Mouse (Mus musculus): Measurements from ENCODE around the gene Mmp24. TPM values are rescaled to one million over a fixed set of nuclear protein-coding genes. Genes with fewer than 3 reads are reported as not detected.
"Not testable (repeated sequence)": the region's sequence is repeated elsewhere in the genome, so short reads cannot be mapped to it uniquely, and the experiment has no call there.

Gene Mmp24
- polyA plus RNA-seq (2015; fragmentation: Nextera tagmentation; extraction: Ambion mirVana), result 18.9 and 19.6 TPM in 2 replicates

- Histone ChIP-seq H3K9me3 (no peaks in the 10 kb centered on the region), H3K4me3 (peak within 1 kb of the TSS; percentile 79), H3K27ac (replicated peaks) (peak within 1 kb of the TSS; percentile 92), H3K36me3 (no peaks in the 10 kb centered on the region), H3K4me1 (replicated peaks) (peaks cover 47% of the 10 kb centered on the region), H3K9ac (peak within 1 kb of the TSS; percentile 89), H3K4me2 (peak within 1 kb of the TSS; percentile 64), H3K27me3 (no peaks in the 10 kb centered on the region)
- 2% methylated on average over 81 of the region's 100 CpGs for WGBS
- ATAC-seq (ENCODE audit: low FRiP score, low read depth), result peak; percentile 21; the same call in 1 of the 2 replicates
Observed at GRCm38 (mm10) chr2:155774927-155775684, at the start of gene Mmp24. TSS of gene Mmp24 (plus strand) at chr2:155775342.

GRCm38 (mm10) chr2:155726302-155726701 lies 48.8 kb upstream of the Mmp24 start:
- Histone ChIP-seq H3K4me1 (replicated peaks) (peaks cover 15% of the 10 kb centered on the region), H3K4me2 (no peak overlapping the region), H3K9me3 (no peaks in the 10 kb centered on the region), H3K27me3 (no peaks in the 10 kb centered on the region), H3K9ac (no peak overlapping the region), H3K4me3 (no peak overlapping the region), H3K36me3 (peaks cover 28% of the 10 kb centered on the region; the same call in 1 of the 2 replicates), H3K27ac (replicated peaks) (no peak overlapping the region)
- ATAC-seq (ENCODE audit: low FRiP score, low read depth), result no peak
- WGBS, result 87% methylated on average over 7 of the region's 7 CpGs

- Histone ChIP-seq H3K4me1 (replicated peaks) (peaks cover 15% of the 10 kb centered on the region), H3K9ac (no peak overlapping the region), H3K9me3 (no peaks in the 10 kb centered on the region), H3K27me3 (no peaks in the 10 kb centered on the region), H3K36me3 (peaks cover 21% of the 10 kb centered on the region; the same call in 1 of the 2 replicates), H3K4me2 (peak overlapping the region; percentile 84), H3K27ac (replicated peaks) (no peak overlapping the region), H3K4me3 (peak overlapping the region; percentile 88; the same call in 1 of the 2 replicates)
- WGBS, result 82% methylated on average over 7 of the region's 7 CpGs
- ATAC-seq (ENCODE audit: low FRiP score, low read depth), result no peak
Observed at GRCm38 (mm10) chr2:155727764-155728395, 47.3 kb upstream of the Mmp24 start.

GRCm38 (mm10) chr2:155728742-155729141 lies 46.4 kb upstream of the Mmp24 start:
- peak overlapping the region; percentile 81 for H3K9ac ChIP-seq
- peak; percentile 57 for ATAC-seq (ENCODE audit: low FRiP score, low read depth)

GRCm38 (mm10) chr2:155729158-155729645 lies 45.9 kb upstream of the Mmp24 start, which contains the start of gene Edem2:
TSS of gene Edem2 (minus strand) at chr2:155729475.
- H3K4me2 ChIP-seq, result peak within 1 kb of the TSS; percentile 84
- H3K4me1 ChIP-seq (replicated peaks), result peaks cover 15% of the 10 kb centered on the region
- under 1% methylated on average over 33 of the region's 33 CpGs for WGBS
- ATAC-seq (ENCODE audit: low FRiP score, low read depth), result peak; percentile 96
- H3K36me3 ChIP-seq, result peaks cover 15% of the 10 kb centered on the region; the same call in 1 of the 2 replicates
- H3K27ac ChIP-seq (replicated peaks), result peak within 1 kb of the TSS; percentile 69
- H3K9ac ChIP-seq, result peak within 1 kb of the TSS; percentile 81
- peak within 1 kb of the TSS; percentile 88 for H3K4me3 ChIP-seq
- H3K27me3 ChIP-seq, result no peaks in the 10 kb centered on the region
- H3K9me3 ChIP-seq, result no peaks in the 10 kb centered on the region

More at GRCm38 (mm10) chr2:155728742-155729141, 46.4 kb upstream of the Mmp24 start:
- Histone ChIP-seq H3K4me2 (peak overlapping the region; percentile 84), H3K4me1 (replicated peaks) (peaks cover 15% of the 10 kb centered on the region), H3K9me3 (no peaks in the 10 kb centered on the region), H3K36me3 (peaks cover 19% of the 10 kb centered on the region; the same call in 1 of the 2 replicates), H3K4me3 (peak overlapping the region; percentile 88), H3K27me3 (no peaks in the 10 kb centered on the region), H3K27ac (replicated peaks) (peak overlapping the region; percentile 69)
- WGBS, result 5% methylated on average over 15 of the region's 15 CpGs

GRCm38 (mm10) chr2:155735080-155735479 lies 40.1 kb upstream of the Mmp24 start:
- WGBS, result 81% methylated on average over 5 of the region's 5 CpGs
- H3K4me3 ChIP-seq, result no peak overlapping the region
- no peaks in the 10 kb centered on the region for H3K27me3 ChIP-seq
- no peak overlapping the region for H3K4me2 ChIP-seq
- no peak overlapping the region for H3K27ac ChIP-seq (replicated peaks)
- no peaks in the 10 kb centered on the region for H3K4me1 ChIP-seq (replicated peaks)
- H3K9ac ChIP-seq, result no peak overlapping the region
- ATAC-seq (ENCODE audit: low FRiP score, low read depth), result no peak
- no peaks in the 10 kb centered on the region for H3K9me3 ChIP-seq
- H3K36me3 ChIP-seq, result no peaks in the 10 kb centered on the region

GRCm38 (mm10) chr2:155735766-155736165 lies 39.4 kb upstream of the Mmp24 start, which contains the start of gene Gm17581:
TSS of gene Gm17581 (minus strand) at chr2:155735866.
- not testable (repeated sequence) for H3K9ac ChIP-seq

GRCm38 (mm10) chr2:155736936-155737335 lies 38.2 kb upstream of the Mmp24 start:
- no peak overlapping the region for H3K4me2 ChIP-seq
- H3K9me3 ChIP-seq, result no peaks in the 10 kb centered on the region
- H3K36me3 ChIP-seq, result no peaks in the 10 kb centered on the region
- no peak for ATAC-seq (ENCODE audit: low FRiP score, low read depth)
- no peak overlapping the region for H3K27ac ChIP-seq (replicated peaks)
- no peaks in the 10 kb centered on the region for H3K27me3 ChIP-seq
- WGBS, result 85% methylated on average over 6 of the region's 6 CpGs
- H3K4me1 ChIP-seq (replicated peaks), result no peaks in the 10 kb centered on the region
- no peak overlapping the region for H3K4me3 ChIP-seq
- H3K9ac ChIP-seq, result no peak overlapping the region

More at GRCm38 (mm10) chr2:155735766-155736165, 39.4 kb upstream of the Mmp24 start, which contains the start of gene Gm17581:
- H3K4me3 ChIP-seq; H3K4me2 ChIP-seq; H3K36me3 ChIP-seq; H3K27me3 ChIP-seq; H3K4me1 ChIP-seq (replicated peaks); ATAC-seq (ENCODE audit: low FRiP score, low read depth); H3K27ac ChIP-seq (replicated peaks); H3K9me3 ChIP-seq: not testable (repeated sequence)
- whole genome bisulfite sequencing, result 88% methylated on average over 5 of the region's 5 CpGs

- no peak for ATAC-seq (ENCODE audit: low FRiP score, low read depth)
- Histone ChIP-seq H3K4me1 (replicated peaks) (no peaks in the 10 kb centered on the region), H3K27ac (replicated peaks) (no peak overlapping the region), H3K36me3 (no peaks in the 10 kb centered on the region), H3K9me3 (no peaks in the 10 kb centered on the region), H3K4me2 (no peak overlapping the region), H3K9ac (no peak overlapping the region), H3K4me3 (no peak overlapping the region), H3K27me3 (no peaks in the 10 kb centered on the region)
- 64% methylated on average over 9 of the region's 9 CpGs for WGBS
Observed at GRCm38 (mm10) chr2:155737803-155738202, 37.3 kb upstream of the Mmp24 start.

GRCm38 (mm10) chr2:155742211-155742610 lies 32.9 kb upstream of the Mmp24 start:
- ATAC-seq (ENCODE audit: low FRiP score, low read depth), result no peak
- no peak overlapping the region for H3K27ac ChIP-seq (replicated peaks)
- no peak overlapping the region for H3K4me3 ChIP-seq
- no peaks in the 10 kb centered on the region for H3K27me3 ChIP-seq
- H3K9me3 ChIP-seq, result no peaks in the 10 kb centered on the region
- WGBS, result 84% methylated on average over 11 of the region's 11 CpGs
- no peaks in the 10 kb centered on the region for H3K36me3 ChIP-seq
- no peak overlapping the region for H3K9ac ChIP-seq
- H3K4me2 ChIP-seq, result no peak overlapping the region
- no peaks in the 10 kb centered on the region for H3K4me1 ChIP-seq (replicated peaks)

- H3K27ac ChIP-seq (replicated peaks), result no peak overlapping the region
- ATAC-seq (ENCODE audit: low FRiP score, low read depth), result no peak
- H3K27me3 ChIP-seq, result no peaks in the 10 kb centered on the region
- H3K4me1 ChIP-seq (replicated peaks), result no peaks in the 10 kb centered on the region
- WGBS, result 74% methylated on average over 12 of the region's 12 CpGs
- no peaks in the 10 kb centered on the region for H3K36me3 ChIP-seq
- H3K4me3 ChIP-seq, result no peak overlapping the region
- no peak overlapping the region for H3K9ac ChIP-seq
- H3K9me3 ChIP-seq, result no peaks in the 10 kb centered on the region
- H3K4me2 ChIP-seq, result no peak overlapping the region
Observed at GRCm38 (mm10) chr2:155742931-155743337, 32.2 kb upstream of the Mmp24 start.

GRCm38 (mm10) chr2:155743351-155743750 lies 31.8 kb upstream of the Mmp24 start:
- Histone ChIP-seq H3K27me3 (no peaks in the 10 kb centered on the region), H3K36me3 (no peaks in the 10 kb centered on the region), H3K27ac (replicated peaks) (no peak overlapping the region), H3K9ac (no peak overlapping the region), H3K4me2 (no peak overlapping the region), H3K9me3 (no peaks in the 10 kb centered on the region), H3K4me1 (replicated peaks) (no peaks in the 10 kb centered on the region), H3K4me3 (no peak overlapping the region)
- no peak for ATAC-seq (ENCODE audit: low FRiP score, low read depth)
- 88% methylated on average over 9 of the region's 9 CpGs for WGBS

Data from hindbrain, embryonic 15.5 days (tissue).